Mouse (Mus musculus): ENCODE measurements around the gene Gm21119. TPM values are rescaled to one million over a fixed set of nuclear protein-coding genes. Genes with fewer than 3 reads are reported as not detected.
"Not testable (repeated sequence)": the region's sequence is repeated elsewhere in the genome, so short reads cannot be mapped to it uniquely, and the experiment has no call there.

Gm21119 gene
- 1.2 TPM in 1 of 3 replicates, not detected in the others for total RNA-seq (2017)

DNA sequence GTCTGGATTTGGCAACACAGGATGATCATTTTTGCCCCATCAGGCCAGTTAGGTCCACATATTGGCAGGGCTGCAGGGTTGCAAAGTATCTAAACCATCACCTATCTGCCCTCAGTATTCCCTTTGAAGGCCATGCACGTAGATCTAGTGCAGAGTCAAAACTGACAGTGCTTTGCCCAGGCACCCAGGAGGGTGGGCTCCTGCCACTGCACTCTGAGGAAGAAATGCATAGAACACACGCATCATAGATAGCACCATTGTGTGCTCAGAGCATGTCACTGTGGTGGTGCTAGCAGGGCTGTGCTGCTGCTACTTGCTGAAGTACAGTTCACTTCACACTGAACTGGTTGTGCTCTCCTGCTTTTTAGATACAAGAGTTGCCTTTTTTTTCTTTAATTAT is at the start of gene Gm21119:
TSS of gene Gm21119 (plus strand) at position 301 of the 400 bp plus-strand sequence.
- ATAC-seq (replicated peaks; ENCODE audit: insufficient number of reproducible peaks, low FRiP score, low TSS enrichment, poor library complexity, severe bottlenecking): not testable (repeated sequence)

DNA sequence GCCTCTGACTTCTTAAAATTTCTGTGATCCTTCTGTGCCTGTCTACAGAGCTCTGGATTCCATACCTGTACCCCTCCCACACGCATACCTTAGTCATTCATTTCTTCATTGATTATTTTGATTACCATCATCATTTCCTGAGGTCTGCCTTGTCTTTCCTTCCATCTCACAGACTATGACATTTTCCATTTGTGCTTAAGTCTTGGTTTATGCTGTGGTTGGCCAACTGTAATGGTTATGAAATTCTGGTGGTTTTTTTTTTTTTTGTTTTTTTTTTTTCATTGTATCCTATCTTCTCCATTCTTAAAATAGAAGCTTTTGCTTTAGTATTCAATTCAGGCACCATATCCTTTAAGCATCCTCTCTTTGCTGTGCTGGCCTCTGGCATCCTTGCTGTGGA is 48.0 kb upstream of the Gm21119 start:
- not testable (repeated sequence) for ATAC-seq (replicated peaks; ENCODE audit: insufficient number of reproducible peaks, low FRiP score, low TSS enrichment, poor library complexity, severe bottlenecking)

DNA sequence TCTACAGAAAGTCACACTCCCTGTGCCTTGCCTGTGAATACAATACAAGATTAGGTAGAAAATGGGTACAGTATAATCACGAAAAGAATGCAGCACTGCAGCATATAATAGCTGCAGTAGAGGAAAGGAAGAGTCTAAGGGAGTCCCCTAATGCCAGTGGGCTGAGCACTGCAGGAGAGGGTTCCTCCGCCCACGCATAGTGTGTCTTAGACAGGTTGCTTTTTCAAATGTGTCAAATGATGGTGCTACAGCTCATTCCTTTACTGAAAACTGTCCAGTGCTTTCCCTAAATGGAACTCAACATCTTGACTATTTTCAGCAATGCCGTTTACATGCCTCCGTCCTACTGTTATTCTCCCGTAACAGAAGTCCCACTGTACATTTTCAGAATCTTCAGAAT is 33.6 kb upstream of the Gm21119 start:
- not testable (repeated sequence) for ATAC-seq (replicated peaks; ENCODE audit: insufficient number of reproducible peaks, low FRiP score, low TSS enrichment, poor library complexity, severe bottlenecking)

DNA sequence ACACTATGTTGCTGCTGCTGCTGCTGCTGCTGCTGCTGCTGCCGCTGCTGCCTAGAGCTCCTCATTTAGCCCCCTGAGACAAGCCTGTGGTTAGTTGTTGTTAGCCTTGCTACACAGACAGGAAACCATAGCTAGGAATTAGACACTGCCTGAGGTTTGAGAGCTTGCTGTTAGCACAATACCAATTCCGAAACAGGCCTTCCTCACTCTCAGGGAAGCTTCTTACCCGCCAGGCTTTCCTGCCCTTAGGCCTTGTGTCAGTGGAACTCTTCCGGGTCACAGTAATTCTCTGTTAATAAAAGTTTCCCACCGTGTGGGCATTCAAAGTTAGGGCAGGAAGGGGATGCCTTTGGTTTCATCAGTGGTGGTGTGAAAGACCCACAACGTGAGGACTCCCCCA is 31.9 kb upstream of the Gm21119 start:
- ATAC-seq (replicated peaks; ENCODE audit: insufficient number of reproducible peaks, low FRiP score, low TSS enrichment, poor library complexity, severe bottlenecking): not testable (repeated sequence)

DNA sequence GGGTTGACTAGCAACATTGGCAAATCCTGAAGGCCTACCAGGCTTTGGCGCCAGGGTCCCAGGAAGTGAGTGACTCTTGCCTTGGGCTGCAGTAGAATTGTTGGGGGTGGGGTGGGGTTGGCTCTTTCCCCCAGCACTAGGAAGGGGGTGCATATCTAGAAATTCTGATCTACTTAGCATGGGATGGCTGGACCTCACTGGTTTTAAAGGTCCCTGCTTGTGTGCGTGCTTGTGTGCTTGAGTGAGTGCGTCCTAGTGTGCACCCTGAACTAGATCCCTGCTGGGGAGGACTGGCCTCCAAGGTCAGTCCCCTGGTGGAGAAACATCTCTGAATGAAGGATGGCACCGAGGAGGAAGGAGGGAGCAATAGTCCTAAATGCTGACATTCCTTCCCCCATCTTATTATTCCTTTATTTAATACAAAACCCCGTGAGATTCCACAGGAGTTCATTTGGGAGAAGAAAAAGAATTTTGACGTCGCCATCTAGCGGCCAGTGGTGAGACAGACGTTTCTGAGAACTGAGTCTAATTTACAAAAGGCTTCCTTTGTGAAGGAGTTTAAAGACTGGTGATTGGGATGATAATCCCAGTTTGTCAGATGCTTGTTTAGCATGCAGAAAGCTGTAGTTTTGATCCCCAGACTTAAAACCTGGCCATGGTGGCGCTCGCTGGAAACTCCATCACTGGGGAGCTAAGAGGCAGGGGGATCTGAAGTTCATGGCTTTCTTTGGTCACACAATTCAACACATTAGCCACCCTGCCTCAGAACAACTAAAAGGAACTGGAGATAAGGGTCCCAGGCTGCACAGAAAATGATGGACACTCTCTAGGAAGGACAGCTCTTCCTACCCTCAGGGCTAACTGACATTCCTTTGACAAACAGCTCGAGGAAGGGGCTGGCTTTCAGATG is 26.2 kb upstream of the Gm21119 start:
- peak; percentile 79 for ATAC-seq (replicated peaks; ENCODE audit: insufficient number of reproducible peaks, low FRiP score, low TSS enrichment, poor library complexity, severe bottlenecking)

DNA sequence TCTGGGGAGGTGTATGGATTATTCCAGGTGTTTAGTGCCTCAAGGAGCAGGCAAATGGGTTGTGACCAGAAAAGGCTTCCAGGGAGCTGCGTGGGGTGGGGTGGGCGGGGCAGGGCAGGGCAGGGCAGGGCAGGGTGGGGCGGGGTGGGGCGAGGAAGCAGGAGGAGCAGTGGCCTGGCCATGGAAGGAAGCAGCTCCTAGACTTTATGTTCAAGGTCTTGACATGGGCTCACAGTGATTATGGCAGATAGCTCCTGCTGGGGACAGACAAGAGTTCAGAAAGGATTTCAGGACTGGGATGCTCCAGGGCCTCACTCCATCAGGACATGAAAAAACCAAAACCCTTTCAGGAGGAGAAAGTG is 25.6 kb upstream of the Gm21119 start:
- 0 out of 2 replicates have a peak, but pooled peaks have one; percentile 47 for ATAC-seq (replicated peaks; ENCODE audit: insufficient number of reproducible peaks, low FRiP score, low TSS enrichment, poor library complexity, severe bottlenecking)

DNA sequence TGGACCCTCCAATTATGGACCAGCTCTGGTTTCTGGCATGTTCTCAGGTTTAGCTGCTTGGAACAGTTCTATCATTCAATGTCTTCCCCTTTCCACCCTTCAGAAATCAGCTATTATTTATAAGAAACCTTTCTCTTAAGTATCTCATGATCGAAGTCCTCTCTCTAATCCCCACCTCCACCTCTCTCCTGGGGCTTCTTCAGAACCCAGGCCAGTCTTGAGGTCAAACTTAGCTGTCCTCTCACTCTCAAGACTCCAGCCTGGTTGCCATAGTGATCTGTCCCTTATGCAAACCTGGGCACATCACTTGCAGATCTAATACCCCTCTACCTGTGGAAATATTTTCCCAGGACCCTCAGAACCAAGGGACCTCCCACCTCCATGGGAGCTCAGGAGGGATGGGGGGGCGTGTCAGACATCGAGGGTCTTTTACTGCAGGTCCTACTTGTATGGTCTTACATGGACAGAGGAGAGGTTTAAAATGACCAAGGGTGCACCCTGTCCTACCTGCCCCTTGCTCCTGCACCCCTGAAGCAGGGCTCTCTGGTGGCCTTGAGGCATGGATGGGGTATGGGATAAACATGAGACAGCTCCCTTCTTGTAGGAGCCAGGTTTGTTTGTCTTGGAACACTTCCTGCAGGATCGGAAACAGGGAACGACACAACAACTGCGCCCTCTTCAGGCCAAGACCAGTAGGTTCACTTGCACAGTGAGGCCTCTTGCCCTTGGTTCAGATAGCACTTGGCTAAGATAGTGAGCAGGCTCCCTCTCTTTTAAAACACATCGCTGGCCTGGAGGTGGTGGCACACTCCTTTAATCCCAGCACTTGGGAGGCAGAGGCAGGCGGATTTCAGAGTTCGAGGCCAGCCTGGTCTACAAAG is 24.4 kb upstream of the Gm21119 start:
- ATAC-seq (replicated peaks; ENCODE audit: insufficient number of reproducible peaks, low FRiP score, low TSS enrichment, poor library complexity, severe bottlenecking): peak; percentile 68

DNA sequence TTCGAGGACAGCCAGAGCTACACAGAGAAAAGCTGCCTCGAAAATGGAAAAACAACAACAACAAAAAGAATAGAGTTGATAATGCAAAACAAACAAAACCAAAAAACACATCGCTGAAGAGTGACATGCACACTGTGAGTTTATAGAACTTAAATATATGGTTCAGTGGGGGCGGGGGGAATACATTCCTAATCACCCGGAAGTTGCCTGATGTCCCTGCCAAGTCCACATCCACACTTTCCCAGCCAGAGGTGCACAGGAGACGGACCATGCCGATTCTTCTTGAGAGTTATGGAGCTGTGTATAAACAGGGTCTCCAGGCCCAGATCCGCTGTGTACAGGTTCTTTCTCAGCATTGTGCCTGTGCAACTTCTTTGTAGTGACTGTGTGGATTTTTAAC is 23.7 kb upstream of the Gm21119 start:
- ATAC-seq (replicated peaks; ENCODE audit: insufficient number of reproducible peaks, low FRiP score, low TSS enrichment, poor library complexity, severe bottlenecking): not testable (repeated sequence)

DNA sequence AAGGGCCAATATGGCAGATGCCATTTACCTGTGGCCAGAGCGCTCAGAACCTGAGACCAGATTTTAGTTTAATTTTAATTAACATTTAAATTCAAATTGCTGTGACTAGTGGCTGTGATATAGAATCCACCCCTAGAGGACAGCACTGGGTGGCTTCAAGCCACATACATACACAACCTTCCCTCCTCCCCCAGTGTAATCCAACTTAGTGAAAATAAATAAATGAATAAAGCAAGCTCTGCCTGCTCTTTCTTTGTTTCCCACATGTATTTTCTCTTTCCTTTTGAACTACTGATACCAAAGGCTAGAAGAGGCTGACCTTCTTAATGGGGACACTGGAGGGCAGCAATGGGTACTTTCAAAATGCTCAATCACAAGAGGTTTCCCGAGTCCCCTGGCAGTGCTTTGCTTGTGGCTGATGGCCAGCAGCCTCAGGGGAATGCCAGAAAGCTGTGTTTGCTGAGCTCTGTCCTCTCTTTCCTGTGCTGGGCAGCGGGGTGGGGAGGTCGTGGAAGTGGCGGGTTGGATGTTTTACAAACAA is 21.9 kb upstream of the Gm21119 start:
- ATAC-seq (replicated peaks; ENCODE audit: insufficient number of reproducible peaks, low FRiP score, low TSS enrichment, poor library complexity, severe bottlenecking): not testable (repeated sequence)

DNA sequence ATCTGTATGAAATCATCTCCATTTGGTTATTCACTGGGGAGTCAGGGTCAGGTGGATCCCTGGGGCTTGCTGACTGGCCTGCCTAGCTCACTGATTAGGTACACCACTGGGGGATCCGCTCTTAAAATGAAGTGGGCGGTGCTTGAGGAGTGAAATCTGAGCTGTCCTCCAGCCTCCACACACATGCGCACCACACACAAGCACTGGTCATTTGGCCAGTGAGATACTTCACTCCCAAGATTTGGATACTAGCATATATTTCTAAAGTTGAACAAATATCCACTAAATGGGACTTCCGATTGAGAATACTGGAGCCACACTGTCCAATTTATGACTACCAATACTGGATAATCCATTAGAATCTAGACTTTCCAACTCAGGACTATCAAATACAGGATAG is 20.9 kb upstream of the Gm21119 start:
- not testable (repeated sequence) for ATAC-seq (replicated peaks; ENCODE audit: insufficient number of reproducible peaks, low FRiP score, low TSS enrichment, poor library complexity, severe bottlenecking)

DNA sequence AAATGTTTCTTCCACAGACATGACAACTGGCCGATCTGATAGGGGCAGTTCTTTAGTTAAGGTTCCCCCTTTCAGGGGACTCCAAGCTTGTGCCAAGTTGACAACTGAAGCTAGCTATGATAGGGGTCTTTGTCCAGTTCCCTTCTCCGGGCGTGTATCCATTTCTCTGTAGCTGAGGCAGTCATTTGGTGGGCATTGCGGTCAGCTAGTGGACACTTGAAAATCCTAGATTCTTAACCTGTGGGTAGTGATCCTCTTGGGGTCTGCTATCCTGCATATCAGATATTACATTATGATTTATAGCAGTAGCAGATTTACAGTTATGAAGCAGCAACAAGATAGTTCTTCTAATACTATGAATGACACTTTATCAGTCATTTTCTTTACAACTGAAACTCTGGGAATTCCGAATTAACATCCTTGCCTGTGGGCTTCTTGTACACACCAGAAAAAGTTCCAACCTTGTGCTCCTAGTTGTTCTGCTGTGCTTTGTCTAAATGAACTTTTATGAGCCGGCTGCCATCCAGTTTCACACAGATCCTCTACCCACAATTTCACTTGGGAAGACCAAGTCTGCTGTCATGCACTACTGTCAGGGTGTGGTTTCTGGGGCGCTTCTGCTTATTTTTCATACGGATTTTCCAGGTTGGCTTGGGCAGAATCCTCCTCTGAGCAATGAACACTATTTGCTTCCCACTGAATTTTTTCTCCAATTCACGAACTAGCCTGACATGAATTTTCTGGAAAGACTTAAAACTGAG is 18.5 kb upstream of the Gm21119 start:
- not testable (repeated sequence) for ATAC-seq (replicated peaks; ENCODE audit: insufficient number of reproducible peaks, low FRiP score, low TSS enrichment, poor library complexity, severe bottlenecking)

DNA sequence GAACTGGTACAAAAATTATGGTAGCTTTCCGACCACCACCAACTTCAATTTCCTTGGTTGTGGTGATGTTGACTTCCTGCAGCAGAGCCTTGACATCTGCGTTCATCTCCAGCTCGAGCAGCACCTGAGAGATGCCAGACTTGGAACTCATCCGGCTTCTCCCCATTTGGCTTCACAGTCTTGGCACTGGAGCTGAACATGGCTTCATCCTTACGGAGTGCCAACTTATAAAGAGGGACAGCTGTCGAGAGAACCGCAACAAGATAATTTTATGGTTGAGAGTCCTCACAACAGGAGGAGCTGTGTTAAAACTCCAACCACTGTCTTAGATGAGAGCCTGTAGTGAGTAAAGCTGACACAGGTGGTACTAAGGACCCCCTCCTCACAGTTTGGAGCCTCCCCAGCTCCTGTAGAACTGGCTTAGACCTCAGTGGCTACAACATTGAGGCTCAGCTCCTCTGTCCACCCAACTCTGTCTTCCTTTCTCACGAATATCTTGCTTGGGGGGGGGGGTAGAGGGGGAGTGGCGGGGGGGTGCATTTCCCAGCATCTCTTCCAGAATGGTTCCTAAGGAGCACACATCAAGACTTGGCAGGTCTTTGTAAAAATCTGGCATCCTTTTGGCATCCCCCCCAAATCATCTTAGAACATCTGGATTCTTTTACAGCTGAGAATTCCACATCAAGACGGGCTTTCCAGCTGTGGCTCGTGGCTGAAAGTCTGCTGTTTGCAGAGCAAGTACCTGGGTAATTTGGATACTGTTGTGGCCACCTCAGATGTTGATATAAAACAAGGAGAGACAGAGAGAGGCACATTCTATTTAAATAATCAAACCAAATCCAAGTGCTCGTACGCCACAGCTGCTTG is 17.6 kb upstream of the Gm21119 start:
- peak; percentile 68 for ATAC-seq (replicated peaks; ENCODE audit: insufficient number of reproducible peaks, low FRiP score, low TSS enrichment, poor library complexity, severe bottlenecking)

DNA sequence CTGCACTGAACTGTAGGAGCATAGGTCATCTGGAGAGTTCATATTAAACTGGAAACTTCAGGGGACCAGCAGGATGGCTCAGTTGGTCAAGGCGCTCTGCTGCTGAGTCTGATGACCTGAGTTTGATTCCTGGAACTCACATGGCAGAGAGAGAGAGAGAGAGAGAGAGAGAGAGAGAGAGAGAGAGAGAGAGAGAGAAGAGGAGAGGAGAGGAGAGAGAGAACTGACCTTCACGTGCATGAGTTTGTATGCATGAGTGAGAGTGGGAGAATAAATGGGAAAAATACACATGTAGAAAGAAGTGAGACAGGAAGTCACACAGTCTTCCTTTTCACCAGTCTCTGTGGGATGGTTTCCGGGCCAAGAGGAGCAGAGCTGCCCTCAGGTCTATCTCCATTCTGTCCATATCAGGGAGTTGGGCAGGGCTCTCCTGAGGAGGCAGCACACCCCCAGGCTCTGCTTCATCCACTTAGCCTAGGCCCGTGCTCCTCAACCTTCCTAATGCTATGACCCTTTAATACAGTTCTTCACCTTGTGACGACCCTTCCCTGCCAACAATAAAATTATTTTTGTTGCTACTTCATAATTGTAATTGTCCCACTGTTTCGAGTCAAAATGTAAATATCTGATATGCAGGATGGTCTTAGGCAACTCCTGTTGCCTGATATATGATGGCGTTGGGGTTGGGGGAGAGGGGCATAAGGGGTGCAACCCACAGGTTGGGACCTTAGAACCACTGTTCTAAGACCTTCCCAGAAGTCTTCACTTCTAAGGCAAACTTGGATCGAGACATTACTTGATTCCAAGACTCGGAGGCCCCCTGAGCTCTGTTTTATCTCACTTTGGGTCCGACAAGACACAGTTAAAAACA is 16.2 kb upstream of the Gm21119 start:
- ATAC-seq (replicated peaks; ENCODE audit: insufficient number of reproducible peaks, low FRiP score, low TSS enrichment, poor library complexity, severe bottlenecking): peak; percentile 54

DNA sequence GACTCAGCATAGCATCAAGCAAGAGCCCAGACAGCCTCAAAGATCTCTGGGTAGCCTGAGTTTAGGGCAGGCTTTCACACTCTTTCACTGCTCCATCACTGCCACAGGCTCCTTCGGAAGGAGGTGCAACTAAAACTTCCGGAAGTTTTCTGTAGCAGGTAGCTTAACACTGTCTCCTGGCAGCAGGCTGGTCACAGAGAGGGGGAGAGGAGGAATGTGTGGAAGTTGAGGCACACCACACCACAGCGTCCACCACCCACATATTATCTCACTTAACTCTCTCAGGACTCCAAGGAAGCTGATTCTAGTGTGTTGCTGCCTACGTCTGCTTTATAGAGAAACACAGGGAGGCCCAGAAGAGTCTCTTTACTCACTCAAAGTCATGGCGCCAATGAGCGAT is 15.4 kb upstream of the Gm21119 start:
- ATAC-seq (replicated peaks; ENCODE audit: insufficient number of reproducible peaks, low FRiP score, low TSS enrichment, poor library complexity, severe bottlenecking): not testable (repeated sequence)

DNA sequence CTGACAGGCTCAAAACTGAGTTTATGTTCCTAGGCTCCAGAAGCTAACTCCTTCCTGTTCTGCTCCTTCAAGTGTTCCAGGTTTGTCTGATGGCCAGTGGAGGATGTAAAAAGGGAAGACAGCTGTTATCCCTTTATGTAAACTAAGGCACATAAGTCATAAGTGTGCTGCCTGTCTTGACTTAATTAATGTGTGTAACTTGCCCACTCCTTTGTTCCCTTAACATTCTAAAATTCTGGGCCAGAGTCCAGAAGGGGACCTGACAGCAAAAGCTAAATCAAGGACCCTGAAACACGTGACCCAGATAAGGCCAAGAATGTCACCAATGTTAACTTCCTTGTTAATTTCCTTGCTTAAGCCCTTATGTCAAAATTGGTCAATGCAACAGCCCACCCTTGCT is 3.9 kb upstream of the Gm21119 start:
- not testable (repeated sequence) for ATAC-seq (replicated peaks; ENCODE audit: insufficient number of reproducible peaks, low FRiP score, low TSS enrichment, poor library complexity, severe bottlenecking)

DNA sequence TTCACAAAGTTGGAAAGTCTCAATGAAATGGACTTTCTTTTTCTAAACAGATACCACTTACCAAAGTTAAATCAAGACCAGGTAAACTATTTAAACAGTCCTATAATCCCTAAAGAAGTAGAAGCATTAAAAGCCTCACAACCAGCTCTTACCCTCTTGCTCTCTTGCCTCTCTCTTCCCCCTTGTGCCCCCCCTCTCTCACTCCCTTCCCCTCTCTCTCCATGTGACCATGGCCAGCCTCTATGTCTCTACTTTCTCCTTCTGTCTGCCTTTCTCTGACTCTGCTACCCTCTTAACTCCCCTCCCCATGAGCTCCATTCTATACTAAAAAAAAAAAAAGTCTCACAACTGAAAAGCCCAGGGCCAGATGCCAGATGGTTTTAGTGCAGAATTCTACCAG is 2.0 kb upstream of the Gm21119 start:
- ATAC-seq (replicated peaks; ENCODE audit: insufficient number of reproducible peaks, low FRiP score, low TSS enrichment, poor library complexity, severe bottlenecking): not testable (repeated sequence)

DNA sequence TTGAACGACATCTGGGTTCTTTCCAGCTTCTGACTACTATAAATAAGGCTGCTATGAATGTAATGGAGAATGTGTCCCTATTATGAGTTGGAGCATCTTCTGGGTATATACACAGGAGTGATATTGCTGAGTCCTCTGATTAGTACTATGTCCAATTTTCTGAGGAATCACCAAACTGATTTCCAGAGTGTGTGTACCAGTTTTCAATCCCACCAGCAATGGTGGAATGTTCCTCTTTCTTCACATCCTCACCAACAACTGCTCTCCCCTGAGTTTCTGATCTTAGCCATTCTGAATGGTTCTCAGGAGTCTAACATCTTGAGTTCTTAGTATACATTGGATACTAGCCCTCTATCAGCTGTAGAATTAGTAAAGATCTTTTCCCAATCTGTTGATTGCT is 16.0 kb downstream of the Gm21119 start:
- not testable (repeated sequence) for ATAC-seq (replicated peaks; ENCODE audit: insufficient number of reproducible peaks, low FRiP score, low TSS enrichment, poor library complexity, severe bottlenecking)
